Mouse (Mus musculus) right cerebral cortex, postnatal 4 days (tissue): ENCODE data around the gene Smc1b.

Experiments used
- DNase-seq: peaks from one replicate; pipeline ENCODE4 v3.0.0-alpha.2; 2022

The Smc1b gene

GRCm38 (mm10) chr15:85131275-85132192, at the start of gene Smc1b, which contains the start of gene Ribc2:
TSS of gene Smc1b (minus strand) at chr15:85131964.
TSS of gene Ribc2 (plus strand) at chr15:85132078.
- peak; percentile 82 for DNase-seq

- DNase-seq = no peak
Measured at GRCm38 (mm10) chr15:85180368-85180767, 48.6 kb upstream of the Smc1b start.

GRCm38 (mm10) chr15:85179528-85180180, 47.9 kb upstream of the Smc1b start:
- no peak for DNase-seq

GRCm38 (mm10) chr15:85178172-85178571, 46.4 kb upstream of the Smc1b start:
- no peak for DNase-seq

- DNase-seq = peak; percentile 76
Measured at GRCm38 (mm10) chr15:85177576-85177975, 45.8 kb upstream of the Smc1b start.

- DNase-seq = no peak
Measured at GRCm38 (mm10) chr15:85174060-85174459, 42.3 kb upstream of the Smc1b start.

GRCm38 (mm10) chr15:85173425-85173824, 41.7 kb upstream of the Smc1b start:
- DNase-seq = no peak

- no peak for DNase-seq
Measured at GRCm38 (mm10) chr15:85172054-85172453, 40.3 kb upstream of the Smc1b start.

GRCm38 (mm10) chr15:85167086-85167679, 35.4 kb upstream of the Smc1b start:
- no peak for DNase-seq

- peak; percentile 30 for DNase-seq
Measured at GRCm38 (mm10) chr15:85166433-85166933, 34.7 kb upstream of the Smc1b start.

- DNase-seq = no peak
Measured at GRCm38 (mm10) chr15:85162693-85163663, 31.2 kb upstream of the Smc1b start.

GRCm38 (mm10) chr15:85161416-85161815, 29.7 kb upstream of the Smc1b start:
- no peak for DNase-seq

GRCm38 (mm10) chr15:85156198-85156597, 24.4 kb upstream of the Smc1b start:
- no peak for DNase-seq

- no peak for DNase-seq
Measured at GRCm38 (mm10) chr15:85154091-85154490, 22.3 kb upstream of the Smc1b start.

GRCm38 (mm10) chr15:85152577-85152976, 20.8 kb upstream of the Smc1b start:
- no peak for DNase-seq

- DNase-seq = peak; percentile 85
Measured at GRCm38 (mm10) chr15:85151433-85151918, 19.7 kb upstream of the Smc1b start.

GRCm38 (mm10) chr15:85144249-85144648, 12.5 kb upstream of the Smc1b start:
- no peak for DNase-seq

GRCm38 (mm10) chr15:85143747-85144146, 12.0 kb upstream of the Smc1b start:
- no peak for DNase-seq

- no peak for DNase-seq
Measured at GRCm38 (mm10) chr15:85143161-85143560, 11.4 kb upstream of the Smc1b start.

- no peak for DNase-seq
Measured at GRCm38 (mm10) chr15:85142441-85142840, 10.7 kb upstream of the Smc1b start.

- DNase-seq = no peak
Measured at GRCm38 (mm10) chr15:85141290-85141689, 9.5 kb upstream of the Smc1b start.

GRCm38 (mm10) chr15:85135143-85135542, 3.4 kb upstream of the Smc1b start:
- no peak for DNase-seq
